Mouse (Mus musculus) monocyte, adult 5-6 weeks (primary cell): ENCODE results near the gene Mosmo. TPM values are rescaled to one million over a fixed set of nuclear protein-coding genes. Genes with fewer than 3 reads are reported as not detected.

ENCODE experiments used
- ATAC-seq: fragments of 153-309, 156-312 bp; replicated peaks from 2 replicates; pipeline ENCODE4 v1.8.0; 2017; ENCODE audit warnings: mild to moderate bottlenecking; ENCODE audit not compliant: low TSS enrichment, insufficient number of reproducible peaks, severe bottlenecking, poor library complexity, low FRiP score
- total RNA-seq: library from RNA; stranded (forward); fragments of 200-1000, 200-491, 200-594 nt; gene quantifications from 3 replicates; pipeline ENCODE4 v1.2.3, GENCODE M21; 2017

Gene Mosmo
- total RNA-seq, result 29.0 to 51.8 TPM (median 50.9 TPM) in 3 replicates

GRCm38 (mm10) chr7:120677001-120677643 lies at the start of gene Mosmo:
TSS of gene Mosmo (plus strand) at chr7:120677618.
- 0 out of 2 replicates have a peak, but pooled peaks have one; percentile 32 for ATAC-seq

DNA sequence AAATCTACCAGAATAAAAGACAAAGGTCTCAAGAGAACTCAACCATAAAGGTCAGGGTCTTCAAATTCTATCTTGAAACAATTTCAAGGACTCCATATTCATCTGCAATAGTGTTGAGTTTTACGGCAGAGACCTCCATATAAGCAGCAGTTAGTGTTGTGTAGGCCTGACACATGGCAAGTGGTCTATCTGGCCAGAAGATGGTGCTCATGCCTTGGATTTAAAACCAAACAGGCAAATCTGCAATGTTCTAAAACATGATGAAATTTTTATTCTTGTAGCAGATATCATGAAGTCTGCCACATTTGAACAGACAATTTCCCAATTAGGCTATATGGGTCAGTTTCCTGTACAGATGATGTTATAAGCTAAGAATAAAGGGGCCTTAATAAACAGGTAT lies 44.9 kb upstream of the Mosmo start:
- ATAC-seq, result no peak

GRCm38 (mm10) chr7:120634301-120634700 lies 43.1 kb upstream of the Mosmo start:
- no peak for ATAC-seq

DNA sequence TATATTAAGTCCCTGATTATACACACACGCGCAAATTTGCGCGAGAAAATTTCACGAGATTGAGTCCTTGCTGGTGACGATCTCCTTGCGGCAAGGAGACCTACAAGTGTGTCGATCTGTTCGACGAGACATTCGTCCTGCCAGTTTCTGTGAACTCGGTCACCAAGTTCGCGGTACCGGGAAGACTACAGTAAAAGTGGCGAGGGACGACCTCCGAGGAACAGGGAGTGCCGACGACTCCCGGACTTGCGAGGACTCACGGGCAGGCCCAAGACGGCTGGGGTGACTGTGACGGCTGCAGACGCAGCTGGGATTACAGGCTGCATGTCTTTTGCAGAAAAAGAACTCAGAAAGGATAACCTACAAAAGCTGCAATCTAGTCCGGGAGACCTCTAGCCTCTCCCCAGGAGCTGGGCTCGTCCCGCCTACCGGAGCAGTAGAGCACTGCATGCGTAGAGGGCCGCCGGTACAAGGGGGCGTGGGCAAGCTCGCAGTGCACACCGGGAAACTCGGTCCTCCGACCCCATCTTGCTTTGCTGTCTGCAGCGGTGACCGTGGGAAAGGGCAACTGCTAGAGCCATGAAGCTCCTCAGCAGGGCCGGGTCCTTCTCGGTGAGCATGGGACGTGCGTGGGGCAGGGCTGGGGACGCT lies 42.6 kb upstream of the Mosmo start, which contains the start of gene Uqcrc2:
Gene Uqcrc2, plus strand, starts transcription at position 466 of the 651 bp plus-strand sequence.
- peak; percentile 97 for ATAC-seq

- peak; percentile 34 for ATAC-seq
Measured at GRCm38 (mm10) chr7:120635362-120635781, 42.0 kb upstream of the Mosmo start.

DNA sequence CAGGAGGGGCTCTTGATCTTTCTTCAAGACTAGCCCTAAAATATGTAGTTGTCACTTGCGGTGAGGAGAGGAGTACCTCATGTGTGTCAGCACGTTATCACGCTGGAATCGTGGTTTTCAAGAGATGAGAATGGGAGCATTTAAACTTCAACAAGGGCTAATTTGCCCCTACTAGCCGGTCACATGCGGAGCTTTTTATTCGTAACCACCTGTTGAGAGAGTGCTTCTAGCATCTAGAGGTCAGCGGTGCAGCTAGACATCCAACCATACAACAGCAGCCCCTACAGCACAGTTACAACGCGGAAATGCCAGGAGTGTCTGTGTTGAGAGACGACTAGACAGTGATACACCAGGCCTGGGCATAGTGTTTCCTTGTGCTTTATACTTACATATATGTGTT lies 41.6 kb upstream of the Mosmo start:
- no peak for ATAC-seq

GRCm38 (mm10) chr7:120643217-120643616 lies 34.2 kb upstream of the Mosmo start:
- no peak for ATAC-seq

DNA sequence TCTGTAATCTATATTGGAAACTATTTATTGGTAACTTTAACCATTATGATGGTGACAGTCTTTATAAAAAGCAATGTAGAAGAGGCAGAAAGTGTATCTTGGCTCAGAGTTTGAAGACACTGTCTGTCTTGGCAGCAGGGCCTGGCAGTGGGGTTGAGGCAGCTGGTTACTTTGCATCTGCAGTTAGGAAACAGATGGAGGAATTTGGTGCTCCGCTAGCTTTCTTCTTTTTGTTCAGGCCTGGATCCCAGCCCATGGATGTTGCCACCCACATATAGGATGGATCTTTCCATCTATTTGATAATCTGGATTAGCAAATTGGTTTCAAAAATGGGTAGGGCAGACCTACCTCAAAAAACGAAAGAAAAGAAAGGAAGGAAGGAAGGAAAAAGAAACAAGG lies 29.6 kb upstream of the Mosmo start:
- no peak for ATAC-seq

DNA sequence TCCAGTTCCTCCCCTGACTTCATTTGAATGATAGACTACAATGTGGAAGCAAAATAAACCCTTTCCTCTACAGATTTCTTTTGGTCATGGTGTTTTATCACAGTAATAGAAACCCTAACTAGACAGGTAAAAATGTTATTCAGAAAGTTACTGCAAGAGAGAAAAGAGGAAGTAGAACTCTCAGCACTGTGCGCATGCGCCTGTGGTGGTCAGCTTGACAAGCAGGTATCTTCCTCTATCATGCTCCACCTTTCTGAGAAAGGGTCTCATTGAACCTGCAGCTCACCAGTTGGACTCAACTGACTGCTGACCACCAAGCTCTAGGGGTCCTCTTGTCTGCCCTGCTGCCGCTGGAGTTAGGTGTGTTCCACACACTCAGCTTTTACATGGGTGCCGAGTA lies 15.3 kb upstream of the Mosmo start:
- no peak for ATAC-seq

DNA sequence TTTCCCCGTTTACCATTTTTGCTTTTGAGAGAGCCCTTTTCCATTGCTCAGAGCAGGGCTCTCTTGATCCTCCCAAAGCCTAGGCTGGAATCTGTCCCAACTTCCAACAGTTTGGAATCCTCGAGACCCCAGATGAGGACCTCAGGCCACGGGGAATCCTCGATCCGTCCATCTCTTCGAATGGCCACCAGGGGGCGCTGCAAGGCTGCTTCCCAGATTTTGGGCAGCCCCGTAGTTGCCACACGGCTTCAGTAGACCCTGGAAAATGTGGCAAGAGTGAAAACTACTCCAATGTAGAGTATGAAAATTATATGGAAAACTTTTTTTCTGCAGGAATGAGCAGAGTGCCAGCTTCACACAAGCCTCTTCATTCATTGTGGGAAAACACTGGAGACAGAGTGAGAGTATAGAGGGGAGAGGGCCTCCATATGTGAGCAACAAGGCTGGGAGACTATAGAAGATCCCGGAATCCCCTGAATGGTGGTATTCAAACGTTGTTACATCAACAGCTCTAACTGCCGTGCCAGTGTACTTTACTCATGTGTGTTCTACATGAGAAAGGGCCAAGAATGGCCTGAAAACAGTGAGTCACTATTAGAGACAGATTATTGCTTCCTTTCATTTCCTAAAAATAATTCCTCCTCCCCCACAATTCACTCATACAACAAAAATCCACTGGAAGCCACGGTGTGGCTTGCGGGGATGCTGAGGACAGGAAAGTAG lies 7.1 kb upstream of the Mosmo start, which contains the start of gene Pdzd9:
Gene Pdzd9, minus strand, starts transcription at position 191 of the 723 bp plus-strand sequence.
- ATAC-seq, result 0 out of 2 replicates have a peak, but pooled peaks have one; percentile 46

GRCm38 (mm10) chr7:120671271-120671670 lies 6.1 kb upstream of the Mosmo start:
- no peak for ATAC-seq

DNA sequence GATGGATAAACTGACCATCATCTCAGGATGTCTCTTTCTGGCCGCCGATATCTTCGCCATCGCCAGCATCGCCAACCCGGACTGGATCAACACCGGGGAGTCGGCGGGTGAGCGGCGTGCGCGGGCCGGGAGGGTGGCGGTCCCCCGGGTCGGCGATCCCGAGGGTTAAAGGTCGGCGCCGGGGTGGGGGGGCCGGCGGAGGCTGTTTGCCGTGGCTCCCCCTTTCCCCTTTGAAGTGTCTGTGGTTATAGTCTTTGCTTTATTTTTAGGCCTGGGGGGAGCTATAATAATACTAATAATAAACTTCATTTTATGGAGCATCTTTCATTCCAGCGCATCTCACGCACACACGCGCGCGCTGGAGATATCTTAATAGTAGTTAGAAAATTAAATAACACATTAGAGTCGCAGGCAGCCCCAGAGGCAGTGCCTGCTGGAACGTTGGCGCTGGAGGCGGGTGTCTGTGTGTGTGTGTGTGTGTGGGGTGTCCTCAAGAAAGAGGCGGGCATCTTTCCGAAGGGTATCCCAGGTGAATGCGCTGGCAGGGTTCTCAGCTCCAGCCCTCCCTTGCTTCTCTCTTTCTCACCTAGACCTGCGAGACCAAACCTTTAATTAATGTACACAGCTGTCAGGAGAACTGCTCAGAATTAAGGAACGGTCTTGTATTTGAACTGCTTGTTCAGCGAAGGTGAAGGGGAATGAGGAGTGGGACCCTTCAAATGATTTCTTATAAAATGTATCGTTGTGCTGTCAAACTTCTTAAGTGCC lies 530 bp downstream of the Mosmo start:
- ATAC-seq, result no peak

DNA sequence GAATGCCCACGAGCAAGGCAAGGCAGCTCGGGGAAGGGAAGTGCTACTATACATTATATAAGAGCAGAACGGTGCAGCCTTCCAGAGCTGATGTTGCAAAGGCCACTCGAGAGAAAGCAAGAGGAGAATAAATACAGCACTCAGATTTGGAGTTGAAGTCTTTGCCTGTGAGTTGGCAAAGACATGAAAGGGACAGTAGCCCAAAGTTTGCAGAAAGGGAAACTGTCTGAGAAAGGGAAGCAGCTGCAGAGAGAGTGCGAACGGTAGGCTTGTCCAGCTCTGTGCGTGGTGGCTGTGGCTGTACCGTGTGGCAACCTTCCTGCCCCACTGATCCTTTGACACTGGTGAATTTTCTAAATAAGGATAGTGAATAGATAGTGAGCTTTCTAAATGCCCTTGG lies 1.6 kb downstream of the Mosmo start:
- ATAC-seq, result no peak

DNA sequence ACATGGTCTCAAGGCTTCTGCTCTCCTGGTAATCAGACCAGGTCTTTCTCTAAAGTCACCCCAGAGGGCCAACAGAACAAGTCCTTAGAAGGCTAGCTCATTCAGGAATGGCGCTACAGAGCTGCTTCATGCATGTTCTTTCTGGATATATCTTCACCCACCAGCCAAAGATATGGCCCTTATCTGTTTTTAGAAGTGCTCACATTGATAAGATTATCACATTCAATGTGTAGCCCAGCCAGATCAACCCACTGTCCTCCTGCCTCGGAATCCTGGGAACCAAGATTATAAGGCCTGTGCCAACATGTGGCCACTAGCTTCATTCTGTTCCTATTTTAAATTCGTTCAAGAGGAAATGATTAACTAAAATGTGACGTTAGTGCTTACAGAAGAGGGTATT lies 4.6 kb downstream of the Mosmo start:
- ATAC-seq, result no peak

- ATAC-seq, result no peak
Measured at GRCm38 (mm10) chr7:120684731-120685161, 7.3 kb downstream of the Mosmo start.

DNA sequence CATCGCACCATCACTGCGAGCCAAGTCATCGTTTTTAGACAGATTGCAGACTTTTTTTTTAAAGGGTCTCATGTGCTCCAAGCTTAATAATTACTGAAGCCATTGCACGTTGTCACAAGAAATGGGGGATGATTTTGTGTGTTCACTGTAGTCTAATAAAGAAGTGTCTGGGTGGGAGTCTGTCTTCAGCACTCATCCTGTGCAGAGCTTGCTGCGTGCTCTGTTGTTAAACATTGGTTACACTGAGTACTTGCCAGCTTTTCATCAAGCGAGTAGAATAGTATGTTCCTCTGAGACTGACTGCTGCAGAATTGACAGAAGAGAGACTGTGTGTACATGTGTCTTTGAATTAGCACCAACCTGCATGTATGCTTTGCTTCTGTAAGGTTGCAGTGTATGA lies 7.8 kb downstream of the Mosmo start:
- no peak for ATAC-seq

- no peak for ATAC-seq
Measured at GRCm38 (mm10) chr7:120690634-120691033, 13.2 kb downstream of the Mosmo start.

GRCm38 (mm10) chr7:120693831-120694375 lies 16.5 kb downstream of the Mosmo start:
- no peak for ATAC-seq

DNA sequence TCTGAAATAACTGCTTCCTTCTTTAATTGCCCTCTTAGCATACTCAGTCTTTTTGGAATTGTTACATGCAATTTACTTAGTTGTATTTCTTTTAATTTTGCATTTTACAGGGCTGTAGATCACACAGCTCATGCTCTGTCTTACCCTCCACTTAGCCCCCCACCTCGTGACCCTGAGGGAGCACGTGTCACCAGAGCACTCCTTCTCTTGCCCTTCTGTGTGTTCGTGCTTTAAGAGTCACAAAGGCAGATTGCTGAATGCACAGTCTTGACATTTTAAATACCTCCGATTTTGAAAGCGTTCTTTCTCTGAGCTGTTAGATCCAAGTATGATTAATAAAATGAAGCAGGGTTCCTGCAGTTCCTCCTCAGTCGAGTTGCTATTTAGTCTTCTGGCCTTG lies 17.8 kb downstream of the Mosmo start:
- no peak for ATAC-seq
